Mouse (Mus musculus) midbrain, embryonic 15.5 days (tissue): ENCODE measurements around the gene Rnft1. TPM values are rescaled to one million over a fixed set of nuclear protein-coding genes. Genes with fewer than 3 reads are reported as not detected.

Experiments used
- polyA plus RNA-seq: library from polyadenylated mRNA; unstranded; fragments of >200 nt; fragmentation: Nextera tagmentation; extraction: Ambion mirVana; gene quantifications from 2 replicates; pipeline ENCODE4 v1.2.1, GENCODE M21; 2015

The Rnft1 gene
- polyA plus RNA-seq, 1 experiment from 2014 or later: 16.0 TPM

Other genes with a start within 250 kb of the Rnft1 start
- 22.2 and 23.4 TPM in 2 replicates for gene Ints2, start 227.1 kb upstream of the Rnft1 start, polyA plus RNA-seq
- gene Med13, start 127.1 kb upstream of the Rnft1 start, polyA plus RNA-seq: 8.7 and 9.0 TPM in 2 replicates
- 49.5 and 53.2 TPM in 2 replicates for gene Rps6kb1, start 60.1 kb downstream of the Rnft1 start, polyA plus RNA-seq
- 6.8 and 6.9 TPM in 2 replicates for gene Tubd1, start 60.3 kb downstream of the Rnft1 start, polyA plus RNA-seq
- 111 TPM in 2 replicates for gene Vmp1, start 199.2 kb downstream of the Rnft1 start, polyA plus RNA-seq
- 30.6 and 30.7 TPM in 2 replicates for gene Ptrh2, start 199.3 kb downstream of the Rnft1 start, polyA plus RNA-seq